Mouse (Mus musculus): ENCODE measurements at regions not wholly inside any gene's neighbourhood (a gene's known extent, or its start where the extent isn't known, plus 50 kb on each side); places are given as distances from the start of the nearest gene placed in this dataset.
"Not testable (repeated sequence)": the region's sequence is repeated elsewhere in the genome, so short reads cannot be mapped to it uniquely, and the experiment has no call there.

- peak; percentile 32 for DNase-seq
Observed at GRCm38 (mm10) chrX:15322207-15322839, 1111.4 kb downstream of the H2al1n start.

GRCm38 (mm10) chrX:15322958-15323357, 1112.0 kb downstream of the H2al1n start:
- no peak for DNase-seq

- DNase-seq, result not testable (repeated sequence)
Observed at GRCm38 (mm10) chrX:15365135-15365534, 1154.2 kb downstream of the H2al1n start.
